Mouse (Mus musculus): ENCODE results near the gene Apool. TPM values are rescaled to one million over a fixed set of nuclear protein-coding genes. Genes with fewer than 3 reads are reported as not detected.

Gene Apool
- total and polyA plus RNA-seq, 3 experiments = 32.9 to 34.6 TPM; not detected in 1

GRCm38 (mm10) chrX:112312094-112312493 is 960 bp downstream of the Apool start:
- H3K36me3 ChIP-seq (ENCODE audit: control insufficient read depth in 1 of 2, insufficient read depth in 2 of 2, low read length in 2 of 2) = peaks cover 0 to 13% of the 10 kb centered on the region in 2 experiments; a peak in 2 of 4 replicates
- peak overlapping the region; percentile 87 to 95 for H3K4me3 ChIP-seq (ENCODE audit: control insufficient read depth in 1 of 2, insufficient read depth in 1 of 2, low read depth in 2 of 2, low read length in 2 of 2)
- DNase-seq (ENCODE audit: low read depth, low spot score) = peak; percentile 64
- peak overlapping the region; percentile 96 for H3K9ac ChIP-seq (ENCODE audit: control insufficient read depth, low read depth, low read length, poor library complexity, severe bottlenecking)
- TF ChIP-seq TBP (IDR thresholded peaks at IDR 0.05; ENCODE audit: low read depth, low read length) (peak; percentile 66; the same call in 1 of the 2 replicates), GATA1 (IDR thresholded peaks at IDR 0.05; ENCODE audit: low read depth, low read length) (peak; percentile 87), EP300 (IDR thresholded peaks at IDR 0.05; ENCODE audit: low read depth in 1 of 2, low read length in 2 of 2) (peak; percentile 20 to 33; a peak in 1 of 4 replicates), CHD1 (IDR thresholded peaks at IDR 0.05; ENCODE audit: low read depth, low read length) (no peak), MAFK (IDR thresholded peaks at IDR 0.05; ENCODE audit: borderline replicate concordance, low read depth, low read length) (no peak), SIN3A (IDR thresholded peaks at IDR 0.05; ENCODE audit: low read length) (no peak), RCOR1 (IDR thresholded peaks at IDR 0.05; ENCODE audit: low read depth, low read length) (peak; percentile 58), MYB (IDR thresholded peaks at IDR 0.05; ENCODE audit: low read depth, low read length) (no peak)
- H3K4me1 ChIP-seq (ENCODE audit: control insufficient read depth in 1 of 2, insufficient read depth in 2 of 2, low read length in 2 of 2) = peaks cover 0 to 4% of the 10 kb centered on the region in 2 experiments; a peak in 2 of 4 replicates
- H3K27ac ChIP-seq (ENCODE audit: control insufficient read depth, low read depth, low read length) = no peak overlapping the region
- no peaks in the 10 kb centered on the region for H3K9me3 ChIP-seq (replicated peaks; ENCODE audit: insufficient read depth, low read length)
- peaks cover 3% of the 10 kb centered on the region; the same call in 1 of the 2 replicates for H3K79me2 ChIP-seq (ENCODE audit: control insufficient read depth, insufficient read depth, low read length, poor library complexity)
- no peaks in the 10 kb centered on the region for H3K27me3 ChIP-seq (ENCODE audit: control insufficient read depth in 1 of 2, insufficient read depth in 2 of 2, low read length in 2 of 2)

DNA sequence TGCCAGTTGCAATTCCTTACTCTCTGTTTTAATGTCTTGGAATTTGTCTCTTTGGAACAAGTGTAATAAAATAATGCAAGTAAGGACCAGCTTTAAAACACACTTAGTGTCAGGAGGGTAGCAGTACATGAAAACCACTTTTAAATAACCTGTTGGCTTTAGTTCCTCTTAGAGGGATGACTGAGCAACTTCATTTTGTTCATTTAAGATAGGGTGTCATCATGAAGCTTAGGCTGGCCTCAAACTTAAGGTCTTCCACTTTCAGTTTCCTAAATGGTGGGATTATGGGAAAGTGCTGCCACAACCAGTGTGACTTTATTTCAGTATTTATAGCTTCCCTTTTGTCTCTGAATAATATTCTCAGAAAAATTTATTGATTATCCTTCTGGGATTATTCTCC is 9.1 kb downstream of the Apool start:
- no peaks in the 10 kb centered on the region for H3K79me2 ChIP-seq (ENCODE audit: control insufficient read depth, insufficient read depth, low read length, poor library complexity)
- H3K36me3 ChIP-seq (ENCODE audit: control insufficient read depth in 1 of 2, insufficient read depth in 2 of 2, low read length in 2 of 2) = peaks cover 0 to 9% of the 10 kb centered on the region in 2 experiments; a peak in 2 of 4 replicates
- peaks cover 3 to 7% of the 10 kb centered on the region in 2 experiments; a peak in 3 of 4 replicates for H3K4me1 ChIP-seq (ENCODE audit: control insufficient read depth in 1 of 2, insufficient read depth in 2 of 2, low read length in 2 of 2)
- no peak overlapping the region for H3K27ac ChIP-seq (ENCODE audit: control insufficient read depth, low read depth, low read length)
- H3K4me3 ChIP-seq (ENCODE audit: control insufficient read depth in 1 of 2, insufficient read depth in 1 of 2, low read depth in 2 of 2, low read length in 2 of 2) = peak overlapping the region in 1 of 2 experiments; percentile 27; a peak in 1 of 4 replicates
- no peak overlapping the region for H3K9ac ChIP-seq (ENCODE audit: control insufficient read depth, low read depth, low read length, poor library complexity, severe bottlenecking)
- no peaks in the 10 kb centered on the region for H3K9me3 ChIP-seq (replicated peaks; ENCODE audit: insufficient read depth, low read length)
- peak; percentile 59 for DNase-seq (ENCODE audit: low read depth, low spot score)
- TF ChIP-seq POLR2A (IDR thresholded peaks at IDR 0.05; ENCODE audit: control insufficient read depth in 1 of 2, insufficient read depth in 1 of 2, low read depth in 1 of 2, low read length in 2 of 2, poor library complexity in 1 of 2) (no peak), USF1 (IDR thresholded peaks at IDR 0.05; ENCODE audit: low read depth, low read length) (no peak), GATA1 (IDR thresholded peaks at IDR 0.05; ENCODE audit: low read depth, low read length) (no peak), EP300 (IDR thresholded peaks at IDR 0.05; ENCODE audit: low read depth in 1 of 2, low read length in 2 of 2) (0 out of 4 replicates have a peak, but pooled peaks of 1 of the 2 experiments have one; percentile 32), SMC3 (IDR thresholded peaks at IDR 0.05; ENCODE audit: low read depth, low read length) (no peak), ZMIZ1 (IDR thresholded peaks at IDR 0.05; ENCODE audit: low read depth, low read length) (no peak), ZC3H11A (IDR thresholded peaks at IDR 0.05; ENCODE audit: low read depth, low read length) (no peak)
- no peaks in the 10 kb centered on the region for H3K27me3 ChIP-seq (ENCODE audit: control insufficient read depth in 1 of 2, insufficient read depth in 2 of 2, low read length in 2 of 2)

- Histone ChIP-seq H3K27me3 (ENCODE audit: control insufficient read depth in 1 of 2, insufficient read depth in 2 of 2, low read length in 2 of 2) (no peaks in the 10 kb centered on the region), H3K9me3 (replicated peaks; ENCODE audit: insufficient read depth, low read length) (no peaks in the 10 kb centered on the region), H3K4me1 (ENCODE audit: control insufficient read depth in 1 of 2, insufficient read depth in 2 of 2, low read length in 2 of 2) (no peaks in the 10 kb centered on the region)
Observed at GRCm38 (mm10) chrX:112339486-112339885, 28.4 kb downstream of the Apool start.

More at GRCm38 (mm10) chrX:112339486-112339885, 28.4 kb downstream of the Apool start:
- TF ChIP-seq TBP (IDR thresholded peaks at IDR 0.05; ENCODE audit: low read depth, low read length) = no peak
- TF ChIP-seq ETS1 (IDR thresholded peaks at IDR 0.05; ENCODE audit: low read depth, low read length) = no peak
- TF ChIP-seq JUND (IDR thresholded peaks at IDR 0.05; ENCODE audit: low read depth, low read length) = no peak
- no peak for TF ChIP-seq POLR2AphosphoS5 (IDR thresholded peaks at IDR 0.05; ENCODE audit: borderline replicate concordance, low read depth, low read length)
- TF ChIP-seq SMC3 (IDR thresholded peaks at IDR 0.05; ENCODE audit: low read depth, low read length) = no peak
- no peak for TF ChIP-seq GABPA (IDR thresholded peaks at IDR 0.05; ENCODE audit: low read depth, low read length)
- no peak for TF ChIP-seq POLR2AphosphoS2 (IDR thresholded peaks at IDR 0.05; ENCODE audit: low read length)
- TF ChIP-seq POLR2A (IDR thresholded peaks at IDR 0.05; ENCODE audit: control insufficient read depth in 1 of 2, insufficient read depth in 1 of 2, low read depth in 1 of 2, low read length in 2 of 2, poor library complexity in 1 of 2) = no peak
- TF ChIP-seq CHD2 (IDR thresholded peaks at IDR 0.05; ENCODE audit: low read length) = no peak
- no peak for TF ChIP-seq ZKSCAN1 (IDR thresholded peaks at IDR 0.05; ENCODE audit: low read depth, low read length)
- TF ChIP-seq RAD21 (IDR thresholded peaks at IDR 0.05; ENCODE audit: low read depth, low read length) = no peak
- no peak for TF ChIP-seq TAL1 (IDR thresholded peaks at IDR 0.05; ENCODE audit: low read length)
- Histone ChIP-seq H3K27ac (ENCODE audit: control insufficient read depth, low read depth, low read length) (no peak overlapping the region), H3K79me2 (ENCODE audit: control insufficient read depth, insufficient read depth, low read length, poor library complexity) (no peaks in the 10 kb centered on the region), H3K36me3 (ENCODE audit: control insufficient read depth in 1 of 2, insufficient read depth in 2 of 2, low read length in 2 of 2) (no peaks in the 10 kb centered on the region; a peak in 2 of 4 replicates), H3K9ac (ENCODE audit: control insufficient read depth, low read depth, low read length, poor library complexity, severe bottlenecking) (no peak overlapping the region), H3K4me3 (ENCODE audit: control insufficient read depth in 1 of 2, insufficient read depth in 1 of 2, low read depth in 2 of 2, low read length in 2 of 2) (no peak overlapping the region)
- no peak for DNase-seq (ENCODE audit: low read depth, low spot score)
